Mouse (Mus musculus) megakaryocyte, embryonic 14.5 days (primary cell): ENCODE measurements around the gene Trim80. TPM values are rescaled to one million over a fixed set of nuclear protein-coding genes. Genes with fewer than 3 reads are reported as not detected.

Source experiments
- H3K27me3 ChIP-seq: replicated peaks from 2 replicates; pipeline ENCODE3; 2012; ENCODE audit warnings: inconsistent platforms
- H3K36me3 ChIP-seq: replicated peaks from 2 replicates; pipeline ENCODE3; 2012; ENCODE audit warnings: low read length, inconsistent platforms, mixed read lengths
- H3K4me1 ChIP-seq: 2 replicates; pipeline ENCODE4 v1.6.1; 2012; ENCODE audit warnings: inconsistent platforms
- H3K4me3 ChIP-seq: replicated peaks from 2 replicates; pipeline ENCODE3; 2012; ENCODE audit warnings: moderate library complexity, mild to moderate bottlenecking, inconsistent platforms
- H3K9me3 ChIP-seq: 2 replicates; pipeline ENCODE4 v1.6.1; 2012; ENCODE audit warnings: inconsistent platforms
- FLI1 ChIP-seq: IDR thresholded peaks from 2 replicates; pipeline ENCODE4 v1.6.1; 2012; ENCODE audit warnings: low read length, inconsistent platforms, mixed read lengths
- GATA1 ChIP-seq: IDR thresholded peaks from 3 replicates; pipeline ENCODE4 v1.6.1; 2012; ENCODE audit warnings: mixed read lengths, low read length, inconsistent platforms, borderline replicate concordance
- polyA plus RNA-seq: library from polyadenylated mRNA; stranded (reverse); fragments of >175 nt; gene quantifications from 2 replicates; pipeline ENCODE4 v1.2.3, GENCODE M21; 2012; ENCODE audit warnings: low replicate concordance; ENCODE audit not compliant: insufficient read depth

The Trim80 gene
- polyA plus RNA-seq, 1 experiment: not detected

GRCm38 (mm10) chr11:115408266-115408920 is 32.0 kb upstream of the Trim80 start:
- no peak overlapping the region for H3K4me3 ChIP-seq
- no peaks in the 10 kb centered on the region for H3K27me3 ChIP-seq
- peaks cover 54% of the 10 kb centered on the region for H3K36me3 ChIP-seq
- no peaks in the 10 kb centered on the region for H3K9me3 ChIP-seq
- TF ChIP-seq GATA1: no peak
- no peak for TF ChIP-seq FLI1
- H3K4me1 ChIP-seq: peaks cover 63% of the 10 kb centered on the region

- Histone ChIP-seq H3K4me1 (peaks cover 63% of the 10 kb centered on the region), H3K9me3 (no peaks in the 10 kb centered on the region), H3K27me3 (no peaks in the 10 kb centered on the region), H3K36me3 (peaks cover 54% of the 10 kb centered on the region), H3K4me3 (no peak overlapping the region)
- TF ChIP-seq FLI1 (no peak), GATA1 (no peak)
Measured at GRCm38 (mm10) chr11:115409556-115409955, 30.8 kb upstream of the Trim80 start.

- H3K4me3 ChIP-seq: peak within 1 kb of the TSS; percentile 97
- no peak for TF ChIP-seq GATA1
- TF ChIP-seq FLI1: no peak
- H3K9me3 ChIP-seq: no peaks in the 10 kb centered on the region
- peaks cover 49% of the 10 kb centered on the region for H3K36me3 ChIP-seq
- peaks cover 54% of the 10 kb centered on the region for H3K4me1 ChIP-seq
- no peaks in the 10 kb centered on the region for H3K27me3 ChIP-seq
Measured at GRCm38 (mm10) chr11:115419531-115420237, 20.7 kb upstream of the Trim80 start, which contains the start of the genes Atp5h and Kctd2. Atp5h (minus strand) TSS chr11:115419962. Kctd2 (plus strand) TSS chr11:115420128.

GRCm38 (mm10) chr11:115420336-115421190 is 19.8 kb upstream of the Trim80 start:
- Histone ChIP-seq H3K9me3 (no peaks in the 10 kb centered on the region), H3K4me1 (peaks cover 49% of the 10 kb centered on the region), H3K27me3 (no peaks in the 10 kb centered on the region), H3K36me3 (peaks cover 49% of the 10 kb centered on the region), H3K4me3 (peak overlapping the region; percentile 97)
- TF ChIP-seq FLI1: no peak
- no peak for TF ChIP-seq GATA1

GRCm38 (mm10) chr11:115421328-115421727 is 19.0 kb upstream of the Trim80 start:
- H3K27me3 ChIP-seq: no peaks in the 10 kb centered on the region
- TF ChIP-seq FLI1: no peak
- no peak for TF ChIP-seq GATA1
- H3K4me3 ChIP-seq: peak overlapping the region; percentile 51
- no peaks in the 10 kb centered on the region for H3K9me3 ChIP-seq
- H3K36me3 ChIP-seq: peaks cover 49% of the 10 kb centered on the region
- H3K4me1 ChIP-seq: peaks cover 49% of the 10 kb centered on the region

- Histone ChIP-seq H3K36me3 (peaks cover 49% of the 10 kb centered on the region), H3K27me3 (no peaks in the 10 kb centered on the region), H3K4me3 (no peak overlapping the region), H3K4me1 (peaks cover 49% of the 10 kb centered on the region), H3K9me3 (no peaks in the 10 kb centered on the region)
- TF ChIP-seq FLI1 (no peak), GATA1 (no peak)
Measured at GRCm38 (mm10) chr11:115421972-115422371, 18.4 kb upstream of the Trim80 start.

- Histone ChIP-seq H3K27me3 (no peaks in the 10 kb centered on the region), H3K36me3 (peaks cover 49% of the 10 kb centered on the region), H3K4me1 (peaks cover 46% of the 10 kb centered on the region), H3K9me3 (no peaks in the 10 kb centered on the region), H3K4me3 (no peak overlapping the region)
- no peak for TF ChIP-seq FLI1
- TF ChIP-seq GATA1: no peak
Measured at GRCm38 (mm10) chr11:115423091-115423490, 17.3 kb upstream of the Trim80 start.

GRCm38 (mm10) chr11:115424666-115425065 is 15.7 kb upstream of the Trim80 start:
- Histone ChIP-seq H3K4me3 (no peak overlapping the region), H3K9me3 (no peaks in the 10 kb centered on the region), H3K27me3 (no peaks in the 10 kb centered on the region), H3K36me3 (peaks cover 64% of the 10 kb centered on the region), H3K4me1 (peaks cover 42% of the 10 kb centered on the region)
- no peak for TF ChIP-seq FLI1
- TF ChIP-seq GATA1: no peak

- H3K4me1 ChIP-seq: peaks cover 40% of the 10 kb centered on the region
- no peak for TF ChIP-seq GATA1
- TF ChIP-seq FLI1: no peak
- no peaks in the 10 kb centered on the region for H3K9me3 ChIP-seq
- peaks cover 74% of the 10 kb centered on the region for H3K36me3 ChIP-seq
- H3K27me3 ChIP-seq: no peaks in the 10 kb centered on the region
- no peak overlapping the region for H3K4me3 ChIP-seq
Measured at GRCm38 (mm10) chr11:115425671-115426070, 14.7 kb upstream of the Trim80 start.
